Mouse (Mus musculus): ENCODE data around the gene Rsad2. TPM values are rescaled to one million over a fixed set of nuclear protein-coding genes. Genes with fewer than 3 reads are reported as not detected.

The Rsad2 gene
- polyA plus RNA-seq, 1 experiment: 2.9 TPM

GRCm38 (mm10) chr12:26393291-26393690 is 63.0 kb downstream of the Rsad2 start:
- Histone ChIP-seq H3K27me3 (ENCODE audit: control insufficient read depth, insufficient read depth, low read length) (no peaks in the 10 kb centered on the region), H3K27ac (ENCODE audit: control insufficient read depth, insufficient read depth, low read length) (no peak overlapping the region), H3K36me3 (ENCODE audit: control insufficient read depth, insufficient read depth, low read length) (no peaks in the 10 kb centered on the region), H3K4me1 (replicated peaks; ENCODE audit: control insufficient read depth, insufficient read depth, low read length) (no peaks in the 10 kb centered on the region), H3K4me3 (ENCODE audit: control insufficient read depth, insufficient read depth, low read length) (no peak overlapping the region)
- 87% methylated on average over 5 of the region's 5 CpGs for WGBS
- no peak for DNase-seq
- TF ChIP-seq CTCF (IDR thresholded peaks at IDR 0.05; ENCODE audit: borderline replicate concordance, control insufficient read depth, extremely low read depth, insufficient read depth, low read length, poor library complexity) (no peak), POLR2A (IDR thresholded peaks at IDR 0.05; ENCODE audit: control insufficient read depth, extremely low read depth, insufficient read depth, low read length, poor library complexity) (no peak)

Other genes with a start within 250 kb of the Rsad2 start
- gene Rnf144a, start 41.2 kb downstream of the Rsad2 start, polyA plus RNA-seq (2012; rRNA removed): 12.0 and 14.6 TPM in 2 replicates
- 6.6 and 7.2 TPM in 2 replicates for gene Cmpk2, start 12.8 kb upstream of the Rsad2 start, polyA plus RNA-seq (2012; rRNA removed)